ENCODE assay signal across 25 mouse cellular contexts in genomic region chr11:24341650-24342049, GRCm38 (mm10).
"Had no signal": no experiment of that assay in that cellular context is flagged by ENCODE, and none has a peak within 500 bp of the region (broad histone marks: within the 10 kb centered on the region; RNA-seq: fewer than 3 reads in every experiment).

No protein-coding gene starts in this region.

- ATAC-seq: hindbrain, postnatal 0 days; intestine, embryonic 16.5 days; liver, embryonic 12.5 days had no signal

- H3K4me3 ChIP-seq: heart, embryonic 10.5 days; heart, embryonic 12.5 days; hindbrain, embryonic 13.5 days; hindbrain, embryonic 15.5 days; kidney, embryonic 15.5 days; limb, embryonic 13.5 days; limb, embryonic 15.5 days; liver, embryonic 12.5 days had no signal

- H3K9me3 ChIP-seq: heart, embryonic 10.5 days; heart, embryonic 12.5 days; hindbrain, embryonic 13.5 days; hindbrain, embryonic 15.5 days; kidney, embryonic 15.5 days; limb, embryonic 13.5 days; limb, embryonic 15.5 days; liver, embryonic 12.5 days had no signal

- H3K9ac ChIP-seq: heart, embryonic 12.5 days; hindbrain, embryonic 13.5 days; hindbrain, embryonic 15.5 days; kidney, embryonic 15.5 days; limb, embryonic 13.5 days; limb, embryonic 15.5 days; liver, embryonic 12.5 days; liver, embryonic 14.5 days had no signal

- H3K27me3 ChIP-seq: heart, embryonic 12.5 days; hindbrain, embryonic 15.5 days; kidney, embryonic 15.5 days; limb, embryonic 13.5 days; limb, embryonic 15.5 days; liver, embryonic 12.5 days had no signal

- DNase-seq: gastrocnemius, postnatal 14 days; gastrocnemius, postnatal 36 days; heart, adult 18-20 months; heart, postnatal 10 days; heart, postnatal 36 days; kidney, adult 11 months; kidney, adult 2 months; kidney, adult 9 months; kidney, postnatal 14 days; kidney, postnatal 36 days; layer of hippocampus, adult 9-11 months; layer of hippocampus, postnatal 36 days; left cerebral cortex, postnatal 4 days had no signal

- H3K4me2 ChIP-seq: heart, embryonic 12.5 days; hindbrain, embryonic 13.5 days; hindbrain, embryonic 15.5 days; kidney, embryonic 15.5 days; limb, embryonic 13.5 days; limb, embryonic 15.5 days; liver, embryonic 12.5 days had no signal

- H3K4me1 ChIP-seq: heart, embryonic 10.5 days; heart, embryonic 12.5 days; kidney, embryonic 15.5 days had no signal

- H3K36me3 ChIP-seq: heart, embryonic 10.5 days; heart, embryonic 12.5 days; hindbrain, embryonic 13.5 days; hindbrain, embryonic 15.5 days; kidney, embryonic 15.5 days; limb, embryonic 13.5 days; limb, embryonic 15.5 days; liver, embryonic 12.5 days had no signal

- H3K27ac ChIP-seq: heart, embryonic 10.5 days; hindbrain, embryonic 13.5 days; hindbrain, embryonic 15.5 days; hindbrain, postnatal 0 days; kidney, embryonic 15.5 days; kidney, postnatal 0 days; limb, embryonic 13.5 days; limb, embryonic 15.5 days; liver, embryonic 12.5 days; liver, embryonic 14.5 days had no signal
